Mouse (Mus musculus) myocyte (in vitro differentiated cells): ENCODE measurements around the gene Sart1. TPM values are rescaled to one million over a fixed set of nuclear protein-coding genes. Genes with fewer than 3 reads are reported as not detected.
A peak's percentile ranks its signal among the peaks of the same experiment; 100 is the strongest.
"Not testable (repeated sequence)": the region's sequence is repeated elsewhere in the genome, so short reads cannot be mapped to it uniquely, and the experiment has no call there.

ENCODE experiments used
- H3K27me3 ChIP-seq: one replicate; pipeline ENCODE4 v1.6.1; 2011; ENCODE audit not compliant: control insufficient read depth, insufficient read depth, insufficient read length
- H3K36me3 ChIP-seq: one replicate; pipeline ENCODE4 v1.6.1; 2011; ENCODE audit not compliant: control insufficient read depth, insufficient read depth
- H3K4me2 ChIP-seq: one replicate; pipeline ENCODE4 v1.6.1; 2011; ENCODE audit warnings: low read depth, control low read depth
- H3K4me3 ChIP-seq: one replicate; pipeline ENCODE4 v1.5.1; 2011; ENCODE audit warnings: mild to moderate bottlenecking, control low read depth, moderate library complexity
- H3K79me2 ChIP-seq: one replicate; pipeline ENCODE4 v1.6.1; 2011; ENCODE audit not compliant: control insufficient read depth, insufficient read depth
- H3ac ChIP-seq: one replicate; pipeline ENCODE4 v1.6.1; 2011; ENCODE audit not compliant: control insufficient read depth, insufficient read length
- CEBPB ChIP-seq: IDR thresholded peaks from 2 replicates; pipeline ENCODE4 v1.6.1; 2011; ENCODE audit warnings: mild to moderate bottlenecking, moderate library complexity; ENCODE audit not compliant: poor library complexity, insufficient read depth, severe bottlenecking
- E2F4 ChIP-seq: IDR thresholded peaks from one replicate; pipeline ENCODE4 v1.6.1; 2011; ENCODE audit warnings: mild to moderate bottlenecking, control low read depth, moderate library complexity; ENCODE audit not compliant: insufficient read depth
- MAX ChIP-seq: IDR thresholded peaks from one replicate; pipeline ENCODE4 v1.6.1; 2011; ENCODE audit warnings: low read depth, mild to moderate bottlenecking, control low read depth
- MYOD1 ChIP-seq, 3 experiments: IDR thresholded peaks; one replicate each; pipeline ENCODE4 v1.6.1; 2011; ENCODE audit warnings: control low read depth in 2 of 3, low read depth in 2 of 3, mild to moderate bottlenecking in 2 of 3, moderate library complexity in 1 of 3; ENCODE audit not compliant: insufficient read length in 2 of 3, control insufficient read depth in 1 of 3
- MYOG ChIP-seq, 3 experiments: IDR thresholded peaks; one replicate each; pipeline ENCODE4 v1.6.1; 2011; ENCODE audit warnings: control low read depth in 2 of 3, low read depth in 2 of 3, mild to moderate bottlenecking in 2 of 3; ENCODE audit not compliant: insufficient read length in 2 of 3, control insufficient read depth in 1 of 3, insufficient read depth in 1 of 3
- POLR2A ChIP-seq: IDR thresholded peaks from one replicate; pipeline ENCODE4 v1.6.1; 2011; ENCODE audit warnings: low read depth, mild to moderate bottlenecking, control low read depth, moderate library complexity; ENCODE audit not compliant: insufficient read length
- POLR2AphosphoS2 ChIP-seq: IDR thresholded peaks from one replicate; pipeline ENCODE4 v1.6.1; 2011; ENCODE audit warnings: low read depth, control low read depth; ENCODE audit not compliant: insufficient read length
- REST ChIP-seq: IDR thresholded peaks from one replicate; pipeline ENCODE4 v1.6.1; 2011; ENCODE audit warnings: mild to moderate bottlenecking, control low read depth, moderate library complexity; ENCODE audit not compliant: insufficient read depth, insufficient read length
- SRF ChIP-seq: IDR thresholded peaks from one replicate; pipeline ENCODE4 v1.6.1; 2011; ENCODE audit warnings: low read depth; ENCODE audit not compliant: control insufficient read depth, insufficient read length
- TCF12 ChIP-seq: IDR thresholded peaks from one replicate; pipeline ENCODE4 v1.6.1; 2011; ENCODE audit warnings: mild to moderate bottlenecking, control low read depth; ENCODE audit not compliant: poor library complexity, insufficient read depth, severe bottlenecking
- TCF3 ChIP-seq: IDR thresholded peaks from one replicate; pipeline ENCODE4 v1.6.1; 2011; ENCODE audit warnings: low read depth, control low read depth; ENCODE audit not compliant: insufficient read length
- USF1 ChIP-seq: IDR thresholded peaks from one replicate; pipeline ENCODE4 v1.6.1; 2011; ENCODE audit warnings: low read depth, mild to moderate bottlenecking, control low read depth, moderate library complexity
- polyA plus RNA-seq: library from polyadenylated mRNA; unstranded; fragments of >200 nt; fragmentation: generic; extraction: Trizol; gene quantifications from one replicate; pipeline ENCODE4 v1.2.1, GENCODE M21; 2012; ENCODE audit warnings: missing spikeins

The Sart1 gene
- polyA plus RNA-seq, 1 experiment: 55.6 TPM

DNA sequence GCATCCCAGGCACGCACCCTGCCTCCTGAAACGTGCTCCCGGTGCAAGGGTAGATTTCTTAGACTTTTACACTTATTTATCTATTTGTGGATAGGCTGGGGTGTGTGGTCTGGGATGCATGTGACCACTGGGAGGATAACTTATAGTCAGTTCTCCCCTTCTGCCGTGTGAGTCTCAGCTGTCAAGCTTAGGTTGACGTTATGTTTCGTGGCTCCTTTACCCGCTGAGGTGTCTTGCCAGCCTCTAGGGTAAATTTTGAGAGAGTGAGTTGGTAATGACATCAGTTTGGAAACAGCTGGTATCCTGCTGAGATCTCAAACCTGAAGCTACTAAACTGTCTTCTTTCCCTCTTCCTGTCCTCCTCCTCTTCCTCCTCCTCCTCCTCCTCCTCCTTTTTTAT lies 17.4 kb upstream of the Sart1 start:
- Histone ChIP-seq H3K4me2 (no peak overlapping the region), H3K4me3 (no peak overlapping the region), H3K79me2 (no peaks in the 10 kb centered on the region), H3K36me3 (no peaks in the 10 kb centered on the region), H3ac (no peak overlapping the region), H3K27me3 (no peaks in the 10 kb centered on the region)
- no peak for TF ChIP-seq TCF12
- TF ChIP-seq MYOD1 (IDR thresholded peaks at IDR 0.05; ENCODE audit: control insufficient read depth in 1 of 3, insufficient read length in 2 of 3, low read depth in 2 of 3): no peak
- no peak for TF ChIP-seq POLR2A
- no peak for TF ChIP-seq E2F4
- TF ChIP-seq MAX: no peak
- TF ChIP-seq POLR2AphosphoS2: no peak
- no peak for TF ChIP-seq REST
- TF ChIP-seq TCF3: no peak
- no peak for TF ChIP-seq SRF
- no peak for TF ChIP-seq USF1
- no peak for TF ChIP-seq CEBPB
- TF ChIP-seq MYOG (IDR thresholded peaks at IDR 0.05; ENCODE audit: control insufficient read depth in 1 of 3, insufficient read depth in 1 of 3, insufficient read length in 2 of 3, low read depth in 2 of 3): no peak

DNA sequence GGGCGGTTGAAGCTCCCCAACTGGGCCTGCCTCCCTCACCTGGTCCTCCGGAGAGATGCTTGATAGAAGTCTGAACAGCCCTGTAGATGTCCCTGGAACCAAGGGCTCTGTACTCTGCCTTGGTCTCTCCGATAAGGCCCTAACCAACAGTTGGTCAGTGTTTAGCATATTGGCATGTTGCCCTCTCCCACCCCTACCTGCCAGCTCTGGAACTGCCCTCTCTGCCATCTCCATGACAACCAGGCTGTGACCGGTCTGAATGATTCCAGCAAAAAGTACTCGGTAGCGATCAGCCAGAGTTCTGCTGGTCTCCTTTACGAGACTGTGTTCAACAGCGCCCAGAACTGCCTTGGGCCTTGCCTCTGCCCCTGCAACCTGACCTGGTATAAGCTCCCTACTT lies 13.8 kb upstream of the Sart1 start, which contains the start of gene Tsga10ip:
Gene Tsga10ip (minus strand): TSS at position 234 of the 400 bp plus-strand sequence.
- H3K4me3 ChIP-seq: no peak within 1 kb of the TSS
- no peaks in the 10 kb centered on the region for H3K79me2 ChIP-seq
- H3K27me3 ChIP-seq: no peaks in the 10 kb centered on the region
- H3K36me3 ChIP-seq: no peaks in the 10 kb centered on the region
- no peak within 1 kb of the TSS for H3K4me2 ChIP-seq
- TF ChIP-seq USF1 (no peak), REST (no peak), TCF12 (no peak), POLR2A (no peak), CEBPB (no peak), MAX (no peak)
- no peak within 1 kb of the TSS for H3ac ChIP-seq

DNA sequence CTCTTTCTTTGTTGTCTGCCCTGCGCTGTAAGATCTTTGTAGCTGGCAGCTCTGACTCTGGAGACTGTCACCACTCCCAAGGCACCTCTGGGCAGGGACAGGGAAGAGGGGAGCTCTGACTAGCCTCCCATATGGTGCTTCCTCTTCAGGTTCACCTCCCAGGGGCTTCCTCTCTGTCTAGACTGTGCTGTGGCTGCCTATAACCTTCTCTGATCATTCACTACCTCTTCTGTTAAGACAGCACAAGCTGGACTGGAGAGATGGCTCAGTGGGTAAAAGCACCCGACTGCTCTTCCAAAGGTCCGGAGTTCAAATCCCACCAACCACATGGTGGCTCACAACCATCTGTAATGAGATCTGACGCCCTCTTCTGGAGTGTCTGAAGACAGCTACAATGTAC lies 12.6 kb upstream of the Sart1 start:
- not testable (repeated sequence) for H3K36me3 ChIP-seq, H3K4me3 ChIP-seq, H3K79me2 ChIP-seq, H3K4me2 ChIP-seq, H3ac ChIP-seq, H3K27me3 ChIP-seq

DNA sequence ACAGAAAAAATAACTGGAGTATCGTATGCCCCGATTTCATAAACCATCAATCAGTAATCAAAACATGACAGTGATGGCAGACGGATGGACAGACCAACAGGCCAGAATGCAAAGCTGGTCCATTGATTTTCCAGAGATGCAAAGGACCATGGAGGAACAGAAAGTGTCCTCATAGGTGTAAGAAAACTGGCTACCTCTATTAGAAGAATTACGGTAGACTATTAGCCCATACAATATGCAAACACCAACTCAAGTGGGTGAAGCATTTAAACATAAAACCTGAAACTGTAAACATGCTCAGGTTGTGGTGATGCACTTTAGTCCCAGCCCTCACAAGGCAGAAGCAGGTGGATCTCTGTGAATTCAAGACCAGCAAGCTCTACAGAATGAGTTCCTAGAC lies 6.9 kb upstream of the Sart1 start:
- H3K79me2 ChIP-seq: no peaks in the 10 kb centered on the region
- H3K27me3 ChIP-seq: no peaks in the 10 kb centered on the region
- H3K36me3 ChIP-seq: no peaks in the 10 kb centered on the region
- no peak overlapping the region for H3K4me2 ChIP-seq
- no peak overlapping the region for H3K4me3 ChIP-seq
- TF ChIP-seq TCF3 (no peak), POLR2AphosphoS2 (no peak), MYOD1 (IDR thresholded peaks at IDR 0.05; ENCODE audit: control insufficient read depth in 1 of 3, insufficient read length in 2 of 3, low read depth in 2 of 3) (no peak), POLR2A (no peak), E2F4 (no peak), MYOG (IDR thresholded peaks at IDR 0.05; ENCODE audit: control insufficient read depth in 1 of 3, insufficient read depth in 1 of 3, insufficient read length in 2 of 3, low read depth in 2 of 3) (no peak), TCF12 (no peak), CEBPB (no peak), MAX (no peak), REST (no peak)
- no peak overlapping the region for H3ac ChIP-seq

DNA sequence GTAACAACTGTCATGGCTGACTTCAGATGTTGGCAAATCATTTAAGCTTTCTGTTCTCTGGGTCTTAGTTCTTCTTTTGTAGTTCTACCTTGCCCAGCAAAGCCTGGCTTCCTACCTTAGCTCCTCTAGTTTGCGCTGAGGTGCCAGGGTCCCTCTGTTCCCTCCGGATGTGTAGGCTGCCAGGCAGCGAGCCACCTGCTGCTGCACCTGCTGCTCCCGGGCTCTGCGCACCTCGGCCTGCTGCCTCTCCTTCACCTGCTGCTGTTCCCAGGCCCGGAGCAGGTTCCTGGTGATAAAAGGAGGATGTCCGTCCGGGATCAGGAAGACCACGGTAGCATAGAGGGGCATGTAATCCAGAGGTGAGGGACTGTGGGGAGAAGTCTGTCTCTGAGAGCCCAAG lies 5.7 kb upstream of the Sart1 start:
- H3K79me2 ChIP-seq: peaks cover 4% of the 10 kb centered on the region

DNA sequence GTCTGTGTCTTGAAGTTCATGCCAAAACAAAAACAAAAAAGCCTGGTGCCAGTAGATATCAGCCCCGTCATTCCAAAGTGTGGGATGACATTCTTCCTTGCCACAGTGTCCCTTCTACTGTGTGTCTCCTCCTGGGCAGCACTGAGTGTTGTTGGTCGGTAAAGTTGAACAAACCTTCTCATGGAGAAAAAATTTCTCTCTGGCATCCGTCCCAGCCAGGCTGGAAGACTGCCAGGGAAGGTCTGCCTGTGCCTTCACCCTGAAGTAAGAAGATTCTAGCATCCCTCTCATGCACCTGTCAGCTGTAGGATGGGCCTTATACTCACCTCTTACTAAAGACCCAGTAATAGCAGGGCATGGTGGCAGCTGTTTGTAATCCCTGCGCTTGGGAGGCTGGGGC lies 4.4 kb upstream of the Sart1 start:
- Histone ChIP-seq H3K36me3 (no peaks in the 10 kb centered on the region), H3K4me2 (no peak overlapping the region), H3K4me3 (no peak overlapping the region), H3K27me3 (no peaks in the 10 kb centered on the region), H3ac (no peak overlapping the region), H3K79me2 (peaks cover 12% of the 10 kb centered on the region)
- no peak for TF ChIP-seq MYOG (IDR thresholded peaks at IDR 0.05; ENCODE audit: control insufficient read depth in 1 of 3, insufficient read depth in 1 of 3, insufficient read length in 2 of 3, low read depth in 2 of 3)
- peak in 1 of 3 experiments; percentile 13 for TF ChIP-seq MYOD1 (IDR thresholded peaks at IDR 0.05; ENCODE audit: control insufficient read depth in 1 of 3, insufficient read length in 2 of 3, low read depth in 2 of 3)

More for the DNA sequence above, 5.7 kb upstream of the Sart1 start:
- peak; percentile 25 for TF ChIP-seq POLR2AphosphoS2
- TF ChIP-seq MYOD1 (IDR thresholded peaks at IDR 0.05; ENCODE audit: control insufficient read depth in 1 of 3, insufficient read length in 2 of 3, low read depth in 2 of 3): peak in 1 of 3 experiments; percentile 11
- no peak for TF ChIP-seq TCF3
- TF ChIP-seq SRF: no peak
- TF ChIP-seq REST: no peak
- TF ChIP-seq MYOG (IDR thresholded peaks at IDR 0.05; ENCODE audit: control insufficient read depth in 1 of 3, insufficient read depth in 1 of 3, insufficient read length in 2 of 3, low read depth in 2 of 3): peak in 1 of 3 experiments; percentile 34
- Histone ChIP-seq H3ac (no peak overlapping the region), H3K27me3 (no peaks in the 10 kb centered on the region), H3K36me3 (no peaks in the 10 kb centered on the region), H3K4me2 (no peak overlapping the region), H3K4me3 (no peak overlapping the region)
